Mouse (Mus musculus): Measurements from ENCODE around the gene Cdca3.
"Not testable (repeated sequence)": the region's sequence is repeated elsewhere in the genome, so short reads cannot be mapped to it uniquely, and the experiment has no call there.

Cdca3 gene

GRCm38 (mm10) chr6:124809052-124809774 lies 20.1 kb upstream of the Cdca3 start:
- peak; percentile 85 for DNase-seq (ENCODE audit: low spot score)

GRCm38 (mm10) chr6:124809775-124810538 lies 19.4 kb upstream of the Cdca3 start:
- no peak for DNase-seq (ENCODE audit: low spot score)

- not testable (repeated sequence) for DNase-seq (ENCODE audit: low spot score)
Observed at GRCm38 (mm10) chr6:124810566-124811402, 18.6 kb upstream of the Cdca3 start.

GRCm38 (mm10) chr6:124811403-124811665 lies 18.0 kb upstream of the Cdca3 start:
- no peak for DNase-seq (ENCODE audit: low spot score)

GRCm38 (mm10) chr6:124811701-124812560 lies 17.4 kb upstream of the Cdca3 start:
- DNase-seq (ENCODE audit: low spot score) = no peak

- no peak for DNase-seq (ENCODE audit: low spot score)
Observed at GRCm38 (mm10) chr6:124812848-124813247, 16.5 kb upstream of the Cdca3 start.

- peak; percentile 65 for DNase-seq (ENCODE audit: low spot score)
Observed at GRCm38 (mm10) chr6:124813496-124813895, 15.9 kb upstream of the Cdca3 start.

- DNase-seq (ENCODE audit: low spot score) = peak; percentile 93
Observed at GRCm38 (mm10) chr6:124813933-124814332, 15.4 kb upstream of the Cdca3 start, which contains the start of gene Tpi1. Tpi1 (minus strand) TSS chr6:124814296.

- no peak for DNase-seq (ENCODE audit: low spot score)
Observed at GRCm38 (mm10) chr6:124814448-124814847, 14.9 kb upstream of the Cdca3 start.

GRCm38 (mm10) chr6:124814858-124815774 lies 14.2 kb upstream of the Cdca3 start:
- DNase-seq (ENCODE audit: low spot score) = no peak

GRCm38 (mm10) chr6:124816611-124817010 lies 12.7 kb upstream of the Cdca3 start:
- DNase-seq (ENCODE audit: low spot score) = no peak

GRCm38 (mm10) chr6:124817125-124817524 lies 12.2 kb upstream of the Cdca3 start:
- DNase-seq (ENCODE audit: low spot score) = no peak

GRCm38 (mm10) chr6:124817563-124817962 lies 11.8 kb upstream of the Cdca3 start:
- no peak for DNase-seq (ENCODE audit: low spot score)

GRCm38 (mm10) chr6:124817971-124818370 lies 11.4 kb upstream of the Cdca3 start:
- no peak for DNase-seq (ENCODE audit: low spot score)

- DNase-seq (ENCODE audit: low spot score) = no peak
Observed at GRCm38 (mm10) chr6:124820891-124821290, 8.5 kb upstream of the Cdca3 start.

- DNase-seq (ENCODE audit: low spot score) = no peak
Observed at GRCm38 (mm10) chr6:124822049-124822448, 7.3 kb upstream of the Cdca3 start.

GRCm38 (mm10) chr6:124828101-124828592 lies 1.2 kb upstream of the Cdca3 start:
- peak; percentile 67 for DNase-seq (ENCODE audit: low spot score)

GRCm38 (mm10) chr6:124829799-124830700 lies 703 bp downstream of the Cdca3 start:
- DNase-seq (ENCODE audit: low spot score) = peak; percentile 93

- DNase-seq (ENCODE audit: low spot score) = not testable (repeated sequence)
Observed at GRCm38 (mm10) chr6:124831199-124831598, 1.9 kb downstream of the Cdca3 start.

All from urinary bladder, postnatal 14 days (tissue).